26 mouse cellular contexts compared by ENCODE assay signal in genomic region chr19:46049129-46049528, GRCm38 (mm10).
"Had no signal": no experiment of that assay in that cellular context is flagged by ENCODE, and none has a peak within 500 bp of the region (broad histone marks: within the 10 kb centered on the region; RNA-seq: fewer than 3 reads in every experiment).

No protein-coding gene starts in this region.

- H3K9ac ChIP-seq: heart, embryonic 12.5 days; hindbrain, embryonic 12.5 days; hindbrain, embryonic 14.5 days; intestine, embryonic 15.5 days; kidney, embryonic 15.5 days; limb, embryonic 13.5 days; limb, embryonic 15.5 days had no signal

- H3K4me3 ChIP-seq: gastrocnemius, adult 2 months; heart, embryonic 10.5 days; heart, embryonic 12.5 days; hindbrain, embryonic 10.5 days; hindbrain, embryonic 12.5 days; intestine, embryonic 15.5 days; kidney, embryonic 15.5 days; limb, embryonic 13.5 days; limb, embryonic 15.5 days had no signal

- H3K9me3 ChIP-seq: heart, embryonic 10.5 days; heart, embryonic 12.5 days; hindbrain, embryonic 10.5 days; hindbrain, embryonic 12.5 days; intestine, embryonic 15.5 days; kidney, embryonic 15.5 days; limb, embryonic 13.5 days; limb, embryonic 15.5 days had no signal

- H3K4me2 ChIP-seq: heart, embryonic 12.5 days; hindbrain, embryonic 12.5 days; hindbrain, embryonic 14.5 days; intestine, embryonic 15.5 days; kidney, embryonic 15.5 days; limb, embryonic 13.5 days; limb, embryonic 15.5 days had no signal

- ATAC-seq: hindbrain, embryonic 16.5 days; inflammation-experienced regulatory T-cells, adult 6 months; intestine, embryonic 15.5 days; intestine, postnatal 0 days had no signal

- DNase-seq: gastrocnemius, adult 2 months; gastrocnemius, postnatal 10 days; gastrocnemius, postnatal 25 days; heart, adult 18-20 months; heart, postnatal 10 days; heart, postnatal 4 days; kidney, adult 2 months; kidney, adult 9 months; kidney, postnatal 14 days; kidney, postnatal 36 days; layer of hippocampus, adult 9-11 months; layer of hippocampus, postnatal 36 days; left cerebral cortex, postnatal 4 days had no signal

- H3K27ac ChIP-seq: gastrocnemius, adult 2 months; heart, embryonic 10.5 days; hindbrain, embryonic 10.5 days; hindbrain, embryonic 12.5 days; hindbrain, embryonic 14.5 days; intestine, embryonic 15.5 days; kidney, embryonic 15.5 days; kidney, postnatal 0 days; limb, embryonic 13.5 days; limb, embryonic 15.5 days had no signal

- H3K27me3 ChIP-seq: heart, embryonic 12.5 days; hindbrain, embryonic 12.5 days; intestine, embryonic 15.5 days; kidney, embryonic 15.5 days; limb, embryonic 13.5 days; limb, embryonic 15.5 days had no signal

- H3K36me3 ChIP-seq: heart, embryonic 10.5 days; heart, embryonic 12.5 days; hindbrain, embryonic 10.5 days; hindbrain, embryonic 12.5 days; intestine, embryonic 15.5 days; kidney, embryonic 15.5 days; limb, embryonic 13.5 days; limb, embryonic 15.5 days had no signal
